Mouse (Mus musculus) layer of hippocampus, postnatal 25 days (tissue): Measurements from ENCODE around the gene Ddx46. TPM values are rescaled to one million over a fixed set of nuclear protein-coding genes. Genes with fewer than 3 reads are reported as not detected.

ENCODE experiments used
- DNase-seq, 2 experiments: peaks; one replicate each; pipeline ENCODE4 v3.0.0; 2022; ENCODE audit warnings: mixed read lengths in 2 of 2, low spot score in 1 of 2; ENCODE audit errors: extremely low spot score in 1 of 2
- total RNA-seq, 2 experiments: library from RNA; stranded (reverse); gene quantifications; 2 replicates each; pipeline ENCODE4 v1.2.3; 2021

Ddx46 gene
- total RNA-seq, 2 experiments from 2014 or later = 41.6 to 55.5 TPM

GRCm38 (mm10) chr13:55715167-55715512 is 80.3 kb downstream of the Ddx46 start:
- DNase-seq = no peak

GRCm38 (mm10) chr13:55715908-55716510 is 81.2 kb downstream of the Ddx46 start:
- no peak for DNase-seq

- DNase-seq = no peak
Observed at GRCm38 (mm10) chr13:55721516-55721915, 86.7 kb downstream of the Ddx46 start.

GRCm38 (mm10) chr13:55721995-55722394 is 87.2 kb downstream of the Ddx46 start:
- no peak for DNase-seq

- no peak for DNase-seq
Observed at GRCm38 (mm10) chr13:55726598-55727119, 91.8 kb downstream of the Ddx46 start.

GRCm38 (mm10) chr13:55727120-55727838 is 92.5 kb downstream of the Ddx46 start, which contains the start of gene Pcbd2:
Gene Pcbd2 (plus strand): TSS chr13:55727368.
- peak; percentile 74 to 75 for DNase-seq

- DNase-seq = peak; percentile 57 to 61
Observed at GRCm38 (mm10) chr13:55727839-55728238, 93.0 kb downstream of the Ddx46 start.

- no peak for DNase-seq
Observed at GRCm38 (mm10) chr13:55730716-55731115, 95.9 kb downstream of the Ddx46 start.

Other genes with a start within 250 kb of the Ddx46 start
- not detected for gene Slc34a1, start 236.8 kb upstream of the Ddx46 start, total RNA-seq
- not detected for gene Pfn3, start 219.8 kb upstream of the Ddx46 start, total RNA-seq
- under 1 TPM; 0.35 to 0.47 TPM for gene F12, start 208.2 kb upstream of the Ddx46 start, total RNA-seq
- gene Grk6, start 190.0 kb upstream of the Ddx46 start, total RNA-seq = 10 to 100 TPM; 66.7 to 74.7 TPM
- gene Prr7, start 170.8 kb upstream of the Ddx46 start, total RNA-seq = 10 to 100 TPM; 96.9 to 97.3 TPM
- gene Dbn1, start 146.9 kb upstream of the Ddx46 start, total RNA-seq = 100 to 1,000 TPM; 356 to 398 TPM
- gene Pdlim7, start 121.4 kb upstream of the Ddx46 start, total RNA-seq = 10 to 100 TPM; 86.6 to 97.7 TPM
- gene Dok3, start 105.7 kb upstream of the Ddx46 start, total RNA-seq = 1 to 10 TPM; 9.6 to 9.7 TPM
- 10 to 100 TPM; 50.7 to 57.2 TPM for gene Ddx41, start 98.4 kb upstream of the Ddx46 start, total RNA-seq
- gene Fam193b, start 63.9 kb upstream of the Ddx46 start, total RNA-seq = 10 to 100 TPM; 66.4 to 87.5 TPM
- gene Tmed9, start 61.3 kb upstream of the Ddx46 start, total RNA-seq = 100 to 1,000 TPM; 132 to 143 TPM
- 10 to 100 TPM; 26.0 to 26.7 TPM for gene B4galt7, start 35.1 kb upstream of the Ddx46 start, total RNA-seq
- gene Caml, start 12.0 kb upstream of the Ddx46 start, total RNA-seq = 10 to 100 TPM; 47.9 to 49.0 TPM
- 10 to 100 TPM; 79.8 to 81.6 TPM for gene B230219D22Rik, start 58.1 kb downstream of the Ddx46 start, total RNA-seq
- gene Txndc15, start 79.6 kb downstream of the Ddx46 start, total RNA-seq = 10 to 100 TPM; 68.8 to 81.2 TPM
- gene Pcbd2, start 92.3 kb downstream of the Ddx46 start, total RNA-seq = 10 to 100 TPM; 30.9 to 40.2 TPM
- under 1 TPM in 1 of 2 experiments, not detected in 1; 0.34 TPM for gene Catsper3, start 149.5 kb downstream of the Ddx46 start, total RNA-seq
- gene Pitx1, start 201.2 kb downstream of the Ddx46 start, total RNA-seq = not detected